Mouse (Mus musculus) limb, embryonic 14.5 days (tissue): ENCODE results near the gene Amd1. TPM values are rescaled to one million over a fixed set of nuclear protein-coding genes. Genes with fewer than 3 reads are reported as not detected.

Experiments used
- ATAC-seq: fragments of 200-750 bp; cut with Nextera tagmentation; 2 replicates; pipeline ENCODE4 v1.8.0; 2017; ENCODE audit warnings: low read depth, moderate number of reproducible peaks, moderate TSS enrichment; ENCODE audit not compliant: low FRiP score
- DNase-seq: peaks from one replicate; pipeline ENCODE4 v3.0.0-alpha.2; 2015; ENCODE audit warnings: low spot score
- H3K27ac ChIP-seq: fragments of 300-500 bp; sonication (generic); replicated peaks from 2 replicates; pipeline ENCODE4 v1.5.1; 2014; ENCODE audit warnings: low read depth, mild to moderate bottlenecking, low read length, moderate library complexity, mixed read lengths
- H3K27me3 ChIP-seq: fragments of 300-500 bp; sonication (generic); 2 replicates; pipeline ENCODE4 v1.6.1; 2014; ENCODE audit warnings: low read length, mixed read lengths; ENCODE audit not compliant: control insufficient read depth, insufficient read depth
- H3K36me3 ChIP-seq: fragments of 300-500 bp; sonication (generic); 2 replicates; pipeline ENCODE4 v1.6.1; 2014; ENCODE audit warnings: mild to moderate bottlenecking, low read length, moderate library complexity, mixed read lengths; ENCODE audit not compliant: control insufficient read depth, insufficient read depth
- H3K4me1 ChIP-seq: fragments of 300-500 bp; sonication (generic); 2 replicates; pipeline ENCODE4 v1.6.1; 2014; ENCODE audit warnings: antibody characterized with exemption, low read length, mixed read lengths; ENCODE audit not compliant: control insufficient read depth, insufficient read depth
- H3K4me2 ChIP-seq: fragments of 300-500 bp; sonication (generic); replicated peaks from 2 replicates; pipeline ENCODE4 v1.6.1; 2014; ENCODE audit warnings: low read depth, mild to moderate bottlenecking, low read length, moderate library complexity; ENCODE audit not compliant: severe bottlenecking
- H3K4me3 ChIP-seq: fragments of 300-500 bp; sonication (generic); replicated peaks from 2 replicates; pipeline ENCODE4 v1.5.1; 2014; ENCODE audit warnings: low read length
- H3K9ac ChIP-seq: fragments of 300-500 bp; sonication (generic); 2 replicates; pipeline ENCODE4 v1.6.1; 2014; ENCODE audit warnings: mild to moderate bottlenecking, low read depth, low read length, moderate library complexity; ENCODE audit not compliant: severe bottlenecking
- H3K9me3 ChIP-seq: fragments of 300-500 bp; sonication (generic); 2 replicates; pipeline ENCODE4 v1.6.1; 2016; ENCODE audit warnings: low read length; ENCODE audit not compliant: control insufficient read depth
- POLR2A ChIP-seq: fragments of 200-500 bp; IDR thresholded peaks from 2 replicates; pipeline ENCODE4 v1.8.0; 2012; ENCODE audit warnings: inconsistent platforms, mild to moderate bottlenecking, moderate library complexity, borderline replicate concordance; ENCODE audit not compliant: insufficient read depth, insufficient read length; ENCODE audit errors: extremely low read depth
- WGBS: fragments of 180-500 bp; shearing (Covaris S2); extraction: QIAGEN DNeasy Blood & Tissue Kit; methylation state at CpG from one replicate; pipeline ENCODE4 v1.1.7; 2014; 5-methylcytosine and 5-hydroxymethylcytosine counted together
- polyA plus RNA-seq, 2 experiments: library from polyadenylated mRNA; depleted of rRNA in 1 of 2; stranded (reverse) in 1 of 2; unstranded in 1 of 2; fragments of >200 nt; fragmentation: Nextera tagmentation in 1 of 2; extraction: Ambion mirVana in 1 of 2; gene quantifications; 2 replicates each; pipeline versions ENCODE4 v1.2.1 to v1.2.3; 2012 to 2014

The Amd1 gene
- polyA plus RNA-seq, 2 experiments = 56.3 to 58.0 TPM

- Histone ChIP-seq H3K36me3 (peaks cover 3% of the 10 kb centered on the region; the same call in 1 of the 2 replicates), H3K4me3 (no peak overlapping the region), H3K27me3 (no peaks in the 10 kb centered on the region), H3K9ac (no peak overlapping the region), H3K9me3 (no peaks in the 10 kb centered on the region), H3K4me2 (no peak overlapping the region), H3K27ac (no peak overlapping the region), H3K4me1 (peaks cover 4% of the 10 kb centered on the region)
- ATAC-seq (no peak), DNase-seq (no peak)
- no peak for TF ChIP-seq POLR2A
- 12% methylated on average over 8 of the region's 8 CpGs for WGBS
These were observed 42.4 kb downstream of the Amd1 start for GRCm38 (mm10) chr10:40259542-40259941.

- DNase-seq = peak; percentile 93
- Histone ChIP-seq H3K27ac (peak overlapping the region; percentile 95), H3K4me2 (peak overlapping the region; percentile 89), H3K9ac (no peak overlapping the region), H3K4me3 (0 out of 2 replicates have a peak overlapping the region, but pooled peaks have one; percentile 57), H3K36me3 (peaks cover 8% of the 10 kb centered on the region; the same call in 1 of the 2 replicates), H3K27me3 (no peaks in the 10 kb centered on the region), H3K4me1 (peaks cover 4% of the 10 kb centered on the region), H3K9me3 (no peaks in the 10 kb centered on the region)
- TF ChIP-seq POLR2A = no peak
- ATAC-seq = 0 out of 2 replicates have a peak, but pooled peaks have one; percentile 0
- WGBS = 4% methylated on average over 5 of the region's 5 CpGs
These were observed 43.0 kb downstream of the Amd1 start for GRCm38 (mm10) chr10:40258976-40259375.

GRCm38 (mm10) chr10:40258401-40258966, 43.5 kb downstream of the Amd1 start:
- Histone ChIP-seq H3K4me3 (peak overlapping the region; percentile 57), H3K9ac (peak overlapping the region; percentile 78), H3K4me2 (peak overlapping the region; percentile 89), H3K27me3 (no peaks in the 10 kb centered on the region), H3K27ac (peak overlapping the region; percentile 95), H3K9me3 (no peaks in the 10 kb centered on the region), H3K36me3 (peaks cover 11% of the 10 kb centered on the region), H3K4me1 (peaks cover 4% of the 10 kb centered on the region)
- WGBS = under 1% methylated on average over 12 of the region's 12 CpGs
- TF ChIP-seq POLR2A = peak; percentile 99; the same call in 1 of the 2 replicates
- peak; percentile 94 for DNase-seq
- peak; percentile 86 for ATAC-seq

- DNase-seq (peak; percentile 96), ATAC-seq (peak; percentile 80)
- H3K27ac ChIP-seq = peak within 1 kb of the TSS; percentile 95
- peaks cover 19% of the 10 kb centered on the region for H3K36me3 ChIP-seq
- H3K4me3 ChIP-seq = peak within 1 kb of the TSS; percentile 57
- peak within 1 kb of the TSS; percentile 89 for H3K4me2 ChIP-seq
- no peaks in the 10 kb centered on the region for H3K9me3 ChIP-seq
- H3K9ac ChIP-seq = peak within 1 kb of the TSS; percentile 78
- no peaks in the 10 kb centered on the region for H3K27me3 ChIP-seq
- H3K4me1 ChIP-seq = peaks cover 4% of the 10 kb centered on the region
- TF ChIP-seq POLR2A = peak; percentile 91; the same call in 1 of the 2 replicates
- under 1% methylated on average over 43 of the region's 43 CpGs for WGBS
These were observed 44.4 kb downstream of the Amd1 start, which contains the start of gene Gtf3c6 for GRCm38 (mm10) chr10:40257414-40258255. Gene Gtf3c6 (minus strand): TSS chr10:40258108.

GRCm38 (mm10) chr10:40256716-40257115, 45.3 kb downstream of the Amd1 start:
- Histone ChIP-seq H3K4me3 (peak overlapping the region; percentile 57), H3K9ac (peak overlapping the region; percentile 78)

More at GRCm38 (mm10) chr10:40256716-40257115, 45.3 kb downstream of the Amd1 start:
- Histone ChIP-seq H3K27me3 (no peaks in the 10 kb centered on the region), H3K9me3 (no peaks in the 10 kb centered on the region), H3K27ac (peak overlapping the region; percentile 95), H3K4me1 (peaks cover 4% of the 10 kb centered on the region), H3K4me2 (peak overlapping the region; percentile 89), H3K36me3 (peaks cover 28% of the 10 kb centered on the region)
- TF ChIP-seq POLR2A = peak; percentile 64; the same call in 1 of the 2 replicates
- WGBS = 1% methylated on average over 5 of the region's 5 CpGs
- ATAC-seq (peak; percentile 53), DNase-seq (peak; percentile 85)
